Mouse (Mus musculus) kidney, adult 2 months (tissue): ENCODE measurements around the gene Nhlrc1.

ENCODE experiments used
- CTCF ChIP-seq: fragments of 200-500 bp; conservative IDR thresholded peaks from 2 replicates; pipeline ENCODE4 v1.5.1; 2011; ENCODE audit warnings: low read depth, mild to moderate bottlenecking, control low read depth, low read length, moderate library complexity, mixed read lengths; ENCODE audit not compliant: insufficient read depth, insufficient read length
- POLR2A ChIP-seq: fragments of 200-500 bp; IDR thresholded peaks from one replicate; pipeline ENCODE4 v1.6.1; 2011; ENCODE audit warnings: low read depth, low read length, control low read depth

- peak; percentile 90 for TF ChIP-seq CTCF
- TF ChIP-seq POLR2A, result no peak
These were observed at the start of gene Nhlrc1 for GRCm38 (mm10) chr13:47014334-47015194.
